Mouse (Mus musculus): ENCODE data around the gene Parp12. TPM values are rescaled to one million over a fixed set of nuclear protein-coding genes. Genes with fewer than 3 reads are reported as not detected.
A peak's percentile ranks its signal among the peaks of the same experiment; 100 is the strongest.

The Parp12 gene
- total RNA-seq, 2 experiments from 2014 or later = 3.4 to 4.4 TPM

DNA sequence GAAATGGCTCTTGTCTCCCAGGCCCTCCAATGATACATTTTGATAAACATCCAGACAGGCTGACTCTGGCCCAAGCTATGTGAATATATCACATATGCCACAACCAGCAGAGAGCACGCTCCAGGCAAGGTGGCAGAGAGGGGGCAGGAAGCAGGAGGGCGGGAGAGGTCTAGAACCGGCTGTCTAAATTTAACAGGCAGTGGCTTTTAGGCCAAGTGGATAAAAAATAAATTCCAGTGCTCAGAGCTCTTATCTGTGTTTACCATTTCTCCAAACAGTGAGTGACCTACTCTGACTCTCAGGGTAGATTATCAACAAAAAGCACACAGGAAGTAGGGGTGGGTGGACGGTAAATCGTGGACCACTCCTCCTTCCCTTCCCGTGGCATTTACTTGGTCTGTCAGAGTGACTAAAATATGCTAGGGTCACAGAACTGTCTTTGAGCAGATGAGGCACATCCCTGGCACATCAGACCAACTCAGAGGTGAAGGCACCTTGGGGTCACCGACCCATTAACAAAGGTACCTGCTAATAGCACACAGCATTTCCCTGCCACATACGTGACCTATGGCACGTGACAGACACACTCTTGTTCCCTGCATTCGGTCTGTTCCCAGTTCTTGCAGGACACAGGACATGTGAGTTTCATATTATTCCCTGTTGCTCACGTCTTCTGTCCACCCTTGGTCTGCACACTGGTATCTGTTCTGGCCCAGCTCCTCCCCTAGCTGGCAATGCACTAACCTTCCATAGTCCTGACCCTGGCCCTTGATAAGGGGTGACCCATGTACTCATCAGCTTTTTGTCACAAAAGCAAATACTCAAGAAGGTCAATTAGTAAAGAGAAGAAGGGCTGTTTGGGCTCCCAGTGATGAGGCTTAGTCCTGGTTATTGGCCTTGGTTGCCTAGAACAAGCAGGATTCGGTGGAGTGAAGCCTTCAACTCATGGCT, 58.3 kb downstream of the Parp12 start:
- no peak for DNase-seq (ENCODE audit: extremely low spot score in 1 of 2, low spot score in 2 of 2)
- intact Hi-C loops (cut with DNase I) = loop anchor here (10.0 kb wide), 1 partner anchor 405 kb away; no protein-coding TSS in a partner anchor

DNA sequence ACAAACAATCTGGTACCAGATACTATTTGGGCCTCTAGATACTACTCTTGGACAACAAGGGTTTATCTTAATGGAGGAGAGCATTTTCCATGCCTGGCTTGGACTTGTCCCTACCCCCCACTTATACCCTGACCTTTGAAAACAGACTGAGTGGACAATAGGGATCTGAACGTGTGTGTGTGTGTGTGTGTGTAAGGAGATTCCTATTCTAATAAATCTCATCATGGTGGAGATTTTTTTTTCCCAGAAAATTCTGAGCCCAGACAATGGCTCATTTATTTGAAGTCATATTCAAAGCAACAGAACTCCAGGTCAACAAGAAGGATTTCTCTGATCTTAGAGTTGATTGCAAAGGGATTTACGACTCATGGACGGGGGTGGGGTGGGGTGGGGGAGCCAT, 59.2 kb downstream of the Parp12 start:
- DNase-seq (ENCODE audit: extremely low spot score in 1 of 2, low spot score in 2 of 2) = no peak
- intact Hi-C loops (cut with DNase I) = no loop called here

DNA sequence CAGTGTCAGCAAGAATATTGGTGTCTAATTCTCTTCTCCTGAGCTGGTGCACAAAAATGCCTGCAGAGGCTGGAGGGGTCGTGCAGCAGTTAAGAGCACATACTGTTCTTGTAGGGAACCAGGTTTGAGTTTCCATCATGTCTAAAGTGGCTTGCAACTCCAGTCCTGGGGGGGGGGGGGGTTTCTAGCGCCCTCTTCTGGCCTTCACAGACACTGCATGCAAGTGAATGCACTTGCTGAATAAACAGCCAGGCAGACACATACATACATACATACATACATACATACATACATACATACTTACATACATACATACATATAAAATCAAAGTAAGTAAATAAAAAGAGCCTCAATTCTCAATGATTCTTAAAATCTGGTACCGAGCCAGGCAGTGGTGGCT, 59.8 kb downstream of the Parp12 start:
- DNase-seq (ENCODE audit: extremely low spot score in 1 of 2, low spot score in 2 of 2) = no peak
- intact Hi-C loops (cut with DNase I) = no loop called here

DNA sequence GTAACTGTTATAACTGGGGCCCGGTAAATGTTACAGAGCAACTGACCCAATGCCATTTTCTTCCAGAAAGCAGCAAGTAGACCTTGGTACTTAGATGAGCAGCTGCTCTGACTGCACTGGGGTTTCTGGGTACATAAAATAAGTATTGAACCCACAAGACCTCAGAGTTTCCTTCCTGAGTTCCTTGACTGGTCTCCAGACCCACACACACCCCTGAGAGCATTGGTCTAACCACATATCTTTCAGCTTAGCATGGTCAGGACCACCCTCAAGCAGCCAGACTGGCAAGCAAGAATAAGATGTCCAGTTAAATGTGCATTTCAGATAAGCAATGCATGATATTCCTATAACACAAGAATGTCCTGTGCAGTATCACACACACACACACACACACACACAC, 61.0 kb downstream of the Parp12 start:
- intact Hi-C loops (cut with DNase I) = no loop called here
- no peak for DNase-seq (ENCODE audit: extremely low spot score in 1 of 2, low spot score in 2 of 2)

DNA sequence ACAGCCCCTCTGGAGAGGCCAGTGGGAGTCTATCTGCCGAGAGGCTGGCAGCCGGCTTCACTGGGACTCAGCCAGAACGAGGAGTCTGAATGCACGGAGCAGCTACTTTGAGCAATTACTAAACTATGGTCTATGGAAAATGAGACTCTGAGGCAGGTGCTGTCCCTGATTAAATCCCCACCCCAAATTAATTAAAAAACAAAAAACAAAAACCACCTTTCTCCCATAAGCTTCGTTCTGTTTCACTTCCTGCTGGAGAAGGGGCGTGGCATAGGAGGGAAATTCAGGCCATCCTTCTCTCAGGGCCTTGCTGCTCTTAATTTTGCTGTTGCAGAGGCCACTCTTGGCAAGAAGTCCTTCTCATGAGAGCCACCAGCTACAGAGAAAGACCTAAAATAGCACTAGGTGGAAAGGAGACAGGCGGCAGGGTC, 62.3 kb downstream of the Parp12 start:
- no peak for DNase-seq (ENCODE audit: extremely low spot score in 1 of 2, low spot score in 2 of 2)
- intact Hi-C loops (cut with DNase I) = no loop called here

DNA sequence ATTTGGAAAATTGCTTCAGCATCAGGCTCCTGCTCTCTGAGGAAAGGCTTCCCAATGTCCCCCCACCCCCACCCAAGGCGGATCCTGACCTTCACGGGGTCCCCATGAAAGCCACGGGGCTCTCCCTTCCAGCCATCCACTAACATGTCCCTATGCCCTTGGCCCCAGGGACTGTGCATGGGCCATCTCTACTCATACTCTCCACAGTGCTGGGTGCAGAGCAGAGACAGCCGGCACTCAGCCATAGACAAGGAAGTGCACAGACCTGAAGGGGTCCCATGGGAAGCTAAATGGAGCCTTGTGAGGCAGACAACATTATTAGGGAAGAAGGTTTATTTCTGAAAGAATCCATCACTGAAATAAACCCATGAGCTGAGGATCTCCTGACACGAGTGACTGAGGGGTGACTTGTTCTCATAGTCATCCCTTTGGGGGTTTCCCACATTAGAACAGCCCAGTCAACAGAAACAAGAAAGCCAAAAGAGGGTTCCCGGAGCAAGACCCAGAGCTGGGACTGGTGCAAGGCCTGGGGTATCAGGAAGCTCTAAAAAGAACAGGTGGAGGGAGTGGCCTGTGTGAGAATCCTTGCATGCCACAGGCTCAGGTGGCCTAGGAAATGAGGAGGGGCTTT, 63.2 kb downstream of the Parp12 start:
- no peak for DNase-seq (ENCODE audit: extremely low spot score in 1 of 2, low spot score in 2 of 2)

DNA sequence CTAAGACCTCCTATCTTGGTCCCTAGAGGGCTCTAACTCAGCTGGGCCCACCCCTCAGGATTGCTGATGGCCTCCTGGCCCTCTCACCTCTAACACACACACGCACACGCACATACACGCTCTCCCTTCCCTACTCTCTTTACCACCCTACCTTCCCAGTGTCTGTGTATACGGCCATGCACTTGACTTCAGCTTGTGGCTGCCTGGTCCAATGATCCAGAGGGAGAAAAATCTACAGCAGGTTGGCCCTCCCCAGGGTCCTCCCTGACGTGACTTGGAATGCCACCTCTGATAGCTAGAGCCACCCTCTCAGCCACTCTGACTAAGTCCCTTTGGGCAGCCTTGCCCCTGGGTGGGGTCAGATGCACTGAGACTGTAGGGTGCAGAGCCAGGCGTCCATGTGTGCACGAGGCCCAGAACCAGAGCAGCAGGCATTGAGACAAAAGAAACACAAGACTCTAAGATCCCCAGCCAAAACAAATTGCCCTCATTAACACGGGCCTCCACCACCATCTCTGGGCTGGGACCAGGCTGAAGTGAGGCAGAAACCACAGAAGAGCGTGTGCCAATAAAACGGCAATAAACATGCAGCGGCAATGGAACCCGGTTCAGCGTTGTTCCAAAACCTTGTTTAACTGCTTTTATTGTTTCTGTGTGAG, 63.8 kb downstream of the Parp12 start:
- DNase-seq (ENCODE audit: extremely low spot score in 1 of 2, low spot score in 2 of 2) = no peak
- intact Hi-C loops (cut with DNase I) = no loop called here

More for the DNA sequence above, 63.2 kb downstream of the Parp12 start:
- intact Hi-C loops (cut with DNase I) = no loop called here

DNA sequence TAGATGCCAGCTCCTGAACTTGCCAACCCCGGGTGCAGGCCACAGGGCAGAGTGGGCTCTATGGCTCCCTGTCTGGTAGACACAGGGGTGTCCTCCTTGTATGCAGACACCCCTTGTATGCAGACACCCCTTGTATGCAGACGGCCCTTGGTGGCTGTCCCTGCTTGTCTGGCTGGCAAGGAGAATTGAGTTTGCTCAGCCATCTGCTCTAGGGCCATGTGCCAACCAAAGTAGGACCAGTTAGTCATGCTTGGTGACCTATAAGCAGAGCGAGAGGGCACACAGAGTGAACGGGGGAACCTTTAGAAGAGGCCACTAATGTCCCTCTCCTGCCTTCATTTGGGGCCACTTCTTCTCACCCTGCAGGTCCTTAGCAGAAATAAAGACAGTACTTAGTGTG, 65.5 kb downstream of the Parp12 start:
- DNase-seq (ENCODE audit: extremely low spot score in 1 of 2, low spot score in 2 of 2) = no peak
- intact Hi-C loops (cut with DNase I) = no loop called here

DNA sequence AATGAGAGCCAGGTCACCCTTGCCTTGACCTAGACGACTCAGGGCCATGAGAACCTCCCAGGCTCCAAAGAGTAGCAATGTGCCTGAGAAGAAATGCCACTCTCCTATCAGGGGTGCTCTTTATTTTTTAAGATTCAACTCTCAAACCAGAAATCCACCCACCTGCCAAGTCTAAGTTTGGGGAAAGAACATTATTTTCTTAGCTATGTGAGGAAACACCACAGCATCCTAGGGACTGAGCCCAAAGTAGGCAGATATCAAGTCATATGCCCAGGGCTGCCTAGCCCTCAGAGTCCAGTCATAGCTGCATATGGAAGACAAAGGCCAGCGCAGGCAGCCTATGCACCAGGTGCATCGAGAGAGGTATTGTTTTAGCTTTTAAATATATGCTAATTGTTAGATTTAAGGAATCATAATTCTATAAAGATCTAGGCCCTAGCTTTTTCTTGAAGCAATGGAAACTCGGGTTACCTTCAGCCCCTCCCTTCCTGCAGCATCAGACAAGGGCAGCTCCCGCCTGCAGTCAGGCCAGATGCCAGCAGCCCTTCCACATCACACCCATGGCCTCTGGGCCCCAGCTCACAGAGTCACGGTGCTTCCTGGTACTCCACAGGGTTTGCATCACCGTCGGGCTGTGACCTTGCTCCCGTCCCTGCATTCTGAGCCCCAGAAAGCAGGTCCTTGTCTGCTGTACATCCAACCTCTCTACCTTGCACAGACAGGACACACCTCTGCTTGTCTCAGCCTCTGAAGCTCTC, 66.2 kb downstream of the Parp12 start:
- intact Hi-C loops (cut with DNase I) = no loop called here
- no peak for DNase-seq (ENCODE audit: extremely low spot score in 1 of 2, low spot score in 2 of 2)

DNA sequence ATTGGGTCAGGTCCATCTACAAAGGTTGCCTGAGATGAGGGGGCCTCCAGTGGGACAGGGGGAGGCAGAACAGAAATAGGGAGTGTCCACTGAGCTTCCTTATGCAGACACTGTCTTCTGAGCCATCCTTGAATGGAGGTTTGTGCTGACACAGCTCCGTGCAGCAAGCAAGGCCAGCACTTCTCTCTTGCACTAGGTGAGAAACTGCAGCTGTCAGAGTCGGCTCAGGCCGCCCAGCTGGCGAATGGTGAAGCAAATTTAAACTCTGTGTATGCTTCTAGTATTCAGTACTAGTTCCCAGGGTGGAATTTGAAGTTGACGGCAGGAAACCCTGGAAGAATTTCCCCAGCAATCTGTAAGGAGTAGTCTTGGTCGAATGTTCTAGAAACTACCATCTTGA, 67.3 kb downstream of the Parp12 start:
- intact Hi-C loops (cut with DNase I) = no loop called here
- no peak for DNase-seq (ENCODE audit: extremely low spot score in 1 of 2, low spot score in 2 of 2)

DNA sequence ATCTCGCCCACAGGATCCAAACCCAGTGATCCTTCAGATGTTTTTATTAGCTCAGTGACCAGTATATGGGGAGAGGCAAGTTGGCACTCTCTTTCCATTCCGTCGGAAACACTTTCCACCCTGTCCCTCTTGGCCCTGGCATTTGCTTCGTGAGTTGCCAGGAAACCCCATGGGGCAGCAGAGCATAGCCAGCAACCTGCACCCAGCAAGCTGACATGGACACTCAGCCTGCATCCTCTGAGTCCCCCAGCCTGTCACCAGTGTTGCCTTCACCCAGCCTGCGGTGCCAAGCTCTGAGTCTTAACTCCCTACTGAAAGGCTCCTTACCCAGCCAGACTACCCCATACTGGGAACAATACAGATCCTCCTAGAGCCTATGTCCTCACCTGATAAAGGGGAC, 69.0 kb downstream of the Parp12 start:
- no peak for DNase-seq (ENCODE audit: extremely low spot score in 1 of 2, low spot score in 2 of 2)
- intact Hi-C loops (cut with DNase I) = no loop called here

DNA sequence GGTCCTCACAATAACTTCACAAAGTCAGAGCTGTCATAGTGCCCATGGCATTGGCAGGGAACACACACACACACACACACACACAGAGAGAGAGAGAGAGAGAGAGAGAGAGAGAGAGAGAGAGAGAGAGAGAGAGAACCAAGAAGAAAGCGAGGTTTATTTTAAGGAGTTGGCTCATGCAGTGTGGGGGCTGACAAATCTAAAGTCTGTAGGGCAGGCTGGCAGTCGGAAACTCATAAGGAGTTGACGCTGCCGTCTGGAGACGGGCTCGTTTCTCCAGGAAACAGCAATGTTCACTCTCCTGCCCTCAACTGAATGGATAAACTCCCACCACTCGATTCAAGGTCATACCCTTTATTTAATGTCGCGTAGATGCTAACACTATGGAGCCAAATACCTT, 77.7 kb downstream of the Parp12 start:
- DNase-seq (ENCODE audit: extremely low spot score in 1 of 2, low spot score in 2 of 2) = peak in 1 of 2 experiments; percentile 35
- intact Hi-C loops (cut with DNase I) = no loop called here

Other genes with a start within 250 kb of the Parp12 start
- 1 to 10 TPM; 2.1 to 2.9 TPM for gene Tbxas1, start 242.9 kb downstream of the Parp12 start, total RNA-seq (2021)
- 10 to 100 TPM; 44.6 to 45.9 TPM for gene Hipk2, start 242.2 kb downstream of the Parp12 start, total RNA-seq (2021)
- 10 to 100 TPM; 13.9 to 14.3 TPM for gene Kdm7a, start 88.4 kb upstream of the Parp12 start, total RNA-seq (2021)

All from left cerebral cortex, postnatal 10 days (tissue).